Mouse (Mus musculus) stomach, postnatal 0 days (tissue): ENCODE measurements around the gene Creg1. TPM values are rescaled to one million over a fixed set of nuclear protein-coding genes. Genes with fewer than 3 reads are reported as not detected.

Source experiments
- ATAC-seq: fragments of 200-750 bp; cut with Nextera tagmentation; 2 replicates; pipeline ENCODE4 v1.8.0; 2017; ENCODE audit not compliant: low FRiP score, low TSS enrichment
- DNase-seq: peaks from one replicate; pipeline ENCODE4 v3.0.0-alpha.2; 2016; ENCODE audit warnings: low spot score
- H3K27ac ChIP-seq: fragments of 300-500 bp; sonication (generic); replicated peaks from 2 replicates; pipeline ENCODE4 v1.5.1; 2014; ENCODE audit warnings: mild to moderate bottlenecking, control low read depth
- H3K27me3 ChIP-seq: fragments of 300-500 bp; sonication (generic); 2 replicates; pipeline ENCODE4 v1.6.1; 2014; ENCODE audit warnings: low read length; ENCODE audit not compliant: control insufficient read depth, insufficient read depth
- H3K36me3 ChIP-seq: fragments of 300-500 bp; sonication (generic); 2 replicates; pipeline ENCODE4 v1.6.1; 2014; ENCODE audit warnings: low read length, mixed read lengths; ENCODE audit not compliant: control insufficient read depth, insufficient read depth
- H3K4me1 ChIP-seq: fragments of 300-500 bp; sonication (generic); replicated peaks from 2 replicates; pipeline ENCODE4 v1.6.1; 2014; ENCODE audit warnings: antibody characterized with exemption; ENCODE audit not compliant: control insufficient read depth, insufficient read depth
- H3K4me2 ChIP-seq: fragments of 300-500 bp; sonication (generic); replicated peaks from 2 replicates; pipeline ENCODE4 v1.6.1; 2014; ENCODE audit warnings: low read depth, mild to moderate bottlenecking, control low read depth, moderate library complexity
- H3K4me3 ChIP-seq: fragments of 300-500 bp; sonication (generic); 2 replicates; pipeline ENCODE4 v1.5.1; 2014; ENCODE audit warnings: low read depth, low read length, control low read depth
- H3K9ac ChIP-seq: fragments of 300-500 bp; sonication (generic); 2 replicates; pipeline ENCODE4 v1.6.1; 2014; ENCODE audit warnings: mild to moderate bottlenecking, low read length, control low read depth, mixed read lengths
- H3K9me3 ChIP-seq: fragments of 300-500 bp; sonication (generic); 2 replicates; pipeline ENCODE4 v1.6.1; 2016; ENCODE audit warnings: low read length; ENCODE audit not compliant: control insufficient read depth
- CTCF ChIP-seq: IDR thresholded peaks from 2 replicates; pipeline ENCODE4 v1.5.1; 2016; ENCODE audit warnings: antibody characterized with exemption, low read depth, mild to moderate bottlenecking, moderate library complexity
- EP300 ChIP-seq: optimal IDR thresholded peaks from 2 replicates; pipeline ENCODE3; 2016; ENCODE audit warnings: antibody characterized with exemption
- WGBS: fragments of 180-500 bp; shearing (Covaris S2); extraction: QIAGEN DNeasy Blood & Tissue Kit; methylation state at CpG from one replicate; pipeline ENCODE4 v1.1.7; 2014; 5-methylcytosine and 5-hydroxymethylcytosine counted together
- polyA plus RNA-seq: library from polyadenylated mRNA; unstranded; fragments of >200 nt; fragmentation: Nextera tagmentation; extraction: Ambion mirVana; gene quantifications from 2 replicates; pipeline ENCODE4 v1.2.1, GENCODE M21; 2015

Creg1 gene
- polyA plus RNA-seq, 1 experiment from 2014 or later, result 139 TPM

GRCm38 (mm10) chr1:165765651-165766294 lies 2.2 kb downstream of the Creg1 start:
- no peak for TF ChIP-seq EP300
- no peak for TF ChIP-seq CTCF
- no peak for ATAC-seq
- H3K36me3 ChIP-seq, result no peaks in the 10 kb centered on the region
- H3K4me1 ChIP-seq, result 0 out of 2 replicates have a peak, but pooled peaks cover 2% of the 10 kb centered on the region
- 83% methylated on average over 17 of the region's 17 CpGs for WGBS
- H3K9me3 ChIP-seq, result no peaks in the 10 kb centered on the region
- H3K27ac ChIP-seq, result no peak overlapping the region
- no peaks in the 10 kb centered on the region for H3K27me3 ChIP-seq
- no peak overlapping the region for H3K9ac ChIP-seq
- H3K4me2 ChIP-seq, result no peak overlapping the region; the same call in 1 of the 2 replicates
- H3K4me3 ChIP-seq, result no peak overlapping the region
- DNase-seq, result no peak

- no peak overlapping the region for H3K4me2 ChIP-seq
- H3K4me3 ChIP-seq, result no peak overlapping the region
- H3K9me3 ChIP-seq, result no peaks in the 10 kb centered on the region
- H3K27ac ChIP-seq, result no peak overlapping the region
- 0 out of 2 replicates have a peak, but pooled peaks cover 2% of the 10 kb centered on the region for H3K4me1 ChIP-seq
- H3K27me3 ChIP-seq, result no peaks in the 10 kb centered on the region
- ATAC-seq, result no peak
- DNase-seq, result no peak
- no peak overlapping the region for H3K9ac ChIP-seq
- WGBS, result 81% methylated on average over 7 of the region's 7 CpGs
- no peaks in the 10 kb centered on the region for H3K36me3 ChIP-seq
- TF ChIP-seq EP300, result no peak
- TF ChIP-seq CTCF, result no peak
Observed at GRCm38 (mm10) chr1:165766295-165766890, 2.8 kb downstream of the Creg1 start.

GRCm38 (mm10) chr1:165768894-165769512 lies 5.5 kb downstream of the Creg1 start:
- no peak overlapping the region for H3K27ac ChIP-seq
- no peak overlapping the region for H3K9ac ChIP-seq
- no peaks in the 10 kb centered on the region for H3K9me3 ChIP-seq
- TF ChIP-seq CTCF (no peak), EP300 (no peak)
- H3K36me3 ChIP-seq, result peaks cover under 1% of the 10 kb centered on the region; the same call in 1 of the 2 replicates
- no peaks in the 10 kb centered on the region for H3K4me1 ChIP-seq
- WGBS, result 67% methylated on average over 9 of the region's 9 CpGs
- no peaks in the 10 kb centered on the region for H3K27me3 ChIP-seq
- no peak overlapping the region for H3K4me3 ChIP-seq
- DNase-seq (peak; percentile 13), ATAC-seq (no peak)
- no peak overlapping the region for H3K4me2 ChIP-seq

DNA sequence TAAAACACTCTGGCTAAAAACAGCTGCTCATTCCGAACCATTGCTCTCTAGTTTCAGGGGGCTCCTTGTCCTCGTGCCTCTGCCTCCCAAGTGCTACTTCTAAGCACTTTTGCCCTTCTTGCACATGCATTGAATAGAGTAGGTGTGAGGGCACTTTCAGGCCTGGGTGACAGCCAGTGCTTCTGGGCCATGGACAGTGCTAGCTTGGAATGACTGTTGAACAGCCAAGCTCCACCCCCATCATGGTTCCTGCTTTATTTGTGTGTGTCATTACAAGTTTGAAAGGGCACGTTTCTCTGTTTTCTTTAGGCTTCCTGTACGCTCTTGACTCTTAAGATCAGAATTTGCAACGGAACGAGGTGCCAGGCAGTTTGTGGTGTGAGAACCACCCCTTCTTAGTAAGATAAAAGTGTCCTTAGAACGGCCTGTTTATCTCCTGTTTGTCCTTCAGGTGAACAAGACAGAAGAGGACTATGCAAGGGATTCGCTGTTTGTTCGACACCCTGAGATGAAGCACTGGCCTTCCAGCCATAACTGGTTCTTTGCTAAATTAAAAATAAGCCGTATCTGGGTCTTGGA lies 6.7 kb downstream of the Creg1 start:
- Histone ChIP-seq H3K9me3 (no peaks in the 10 kb centered on the region), H3K4me2 (no peak overlapping the region), H3K36me3 (peaks cover 2% of the 10 kb centered on the region; the same call in 1 of the 2 replicates), H3K27me3 (no peaks in the 10 kb centered on the region), H3K4me1 (no peaks in the 10 kb centered on the region), H3K27ac (no peak overlapping the region), H3K4me3 (no peak overlapping the region), H3K9ac (no peak overlapping the region)
- 78% methylated on average over 10 of the region's 10 CpGs for WGBS
- no peak for DNase-seq
- no peak for ATAC-seq
- TF ChIP-seq CTCF (no peak), EP300 (no peak)

GRCm38 (mm10) chr1:165771491-165771897 lies 7.9 kb downstream of the Creg1 start:
- Histone ChIP-seq H3K27me3 (no peaks in the 10 kb centered on the region), H3K9me3 (no peaks in the 10 kb centered on the region), H3K4me2 (peak overlapping the region; percentile 38; the same call in 1 of the 2 replicates), H3K27ac (0 out of 2 replicates have a peak overlapping the region, but pooled peaks have one; percentile 2), H3K4me1 (no peaks in the 10 kb centered on the region), H3K36me3 (peaks cover 2% of the 10 kb centered on the region; the same call in 1 of the 2 replicates), H3K4me3 (no peak overlapping the region), H3K9ac (no peak overlapping the region)
- DNase-seq (peak; percentile 91), ATAC-seq (peak; percentile 86)
- under 1% methylated on average over 12 of the region's 12 CpGs for WGBS
- peak; percentile 95 for TF ChIP-seq CTCF
- TF ChIP-seq EP300, result no peak
